Mouse (Mus musculus) hindbrain, embryonic 12.5 days (tissue): ENCODE data around the gene Elovl5. TPM values are rescaled to one million over a fixed set of nuclear protein-coding genes. Genes with fewer than 3 reads are reported as not detected.

Experiments used
- ATAC-seq: fragments of 200-750 bp; cut with Nextera tagmentation; 2 replicates; pipeline ENCODE4 v1.8.0; 2017; ENCODE audit warnings: moderate TSS enrichment; ENCODE audit not compliant: low FRiP score
- H3K27ac ChIP-seq: fragments of 300-500 bp; sonication (generic); 2 replicates; pipeline ENCODE4 v1.5.1; 2016; ENCODE audit warnings: mild to moderate bottlenecking
- H3K27me3 ChIP-seq: fragments of 300-500 bp; sonication (generic); 2 replicates; pipeline ENCODE4 v1.6.1; 2016; ENCODE audit warnings: mild to moderate bottlenecking
- H3K36me3 ChIP-seq: fragments of 300-500 bp; sonication (generic); 2 replicates; pipeline ENCODE4 v1.6.1; 2016; ENCODE audit warnings: mild to moderate bottlenecking
- H3K4me1 ChIP-seq: fragments of 300-500 bp; sonication (generic); 2 replicates; pipeline ENCODE4 v1.6.1; 2016
- H3K4me2 ChIP-seq: fragments of 300-500 bp; sonication (generic); replicated peaks from 2 replicates; pipeline ENCODE4 v1.6.1; 2016; ENCODE audit warnings: mild to moderate bottlenecking
- H3K4me3 ChIP-seq: fragments of 300-500 bp; sonication (generic); 2 replicates; pipeline ENCODE4 v1.5.1; 2016; ENCODE audit warnings: mild to moderate bottlenecking
- H3K9ac ChIP-seq: fragments of 300-500 bp; sonication (generic); 2 replicates; pipeline ENCODE4 v1.6.1; 2016; ENCODE audit warnings: mild to moderate bottlenecking, moderate library complexity
- H3K9me3 ChIP-seq: fragments of 300-500 bp; sonication (generic); replicated peaks from 2 replicates; pipeline ENCODE4 v1.6.1; 2016; ENCODE audit warnings: mild to moderate bottlenecking
- WGBS: fragments of 180-500 bp; shearing (Covaris S2); methylation state at CpG from one replicate; pipeline ENCODE4 v1.1.7; 2016; 5-methylcytosine and 5-hydroxymethylcytosine counted together
- polyA plus RNA-seq: library from polyadenylated mRNA; unstranded; fragments of >200 nt; fragmentation: Nextera tagmentation; extraction: Ambion mirVana; gene quantifications from 2 replicates; pipeline ENCODE4 v1.2.1, GENCODE M21; 2016

The Elovl5 gene
- polyA plus RNA-seq, 1 experiment from 2014 or later: 69.3 TPM

DNA sequence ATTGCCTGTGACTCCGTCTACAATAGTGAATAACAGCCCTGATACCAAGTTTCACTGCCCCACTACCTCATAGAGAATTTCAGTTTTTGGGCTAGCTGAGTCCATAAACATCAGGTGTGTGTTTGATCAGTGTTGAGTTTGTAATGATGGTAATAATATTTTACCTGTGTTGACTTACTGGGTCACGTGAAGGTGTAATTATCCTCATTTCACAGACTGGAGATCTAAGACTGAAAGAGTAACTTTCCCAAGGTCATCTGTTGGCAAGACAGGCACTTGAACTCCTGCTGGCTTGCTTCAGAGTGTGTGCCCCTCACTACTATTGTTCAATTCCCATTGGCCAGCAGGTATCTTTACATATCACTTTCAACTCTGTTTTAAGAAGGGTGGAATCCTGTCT, 31.1 kb downstream of the Elovl5 start:
- peaks cover 19% of the 10 kb centered on the region for H3K4me1 ChIP-seq
- no peak overlapping the region for H3K27ac ChIP-seq
- H3K4me2 ChIP-seq: no peak overlapping the region
- no peak overlapping the region for H3K9ac ChIP-seq
- WGBS: 91% methylated on average over 2 of the region's 2 CpGs
- no peak overlapping the region for H3K4me3 ChIP-seq
- no peaks in the 10 kb centered on the region for H3K9me3 ChIP-seq
- H3K27me3 ChIP-seq: no peaks in the 10 kb centered on the region
- ATAC-seq: no peak
- no peaks in the 10 kb centered on the region for H3K36me3 ChIP-seq

- Histone ChIP-seq H3K9me3 (no peaks in the 10 kb centered on the region), H3K4me2 (no peak overlapping the region), H3K27me3 (no peaks in the 10 kb centered on the region), H3K4me3 (no peak overlapping the region), H3K36me3 (no peaks in the 10 kb centered on the region), H3K4me1 (peaks cover 23% of the 10 kb centered on the region), H3K9ac (no peak overlapping the region), H3K27ac (peak overlapping the region; percentile 23; the same call in 1 of the 2 replicates)
- ATAC-seq: no peak
- WGBS: 36% methylated on average over 7 of the region's 7 CpGs
These were observed 32.6 kb downstream of the Elovl5 start for GRCm38 (mm10) chr9:77949753-77950268.

DNA sequence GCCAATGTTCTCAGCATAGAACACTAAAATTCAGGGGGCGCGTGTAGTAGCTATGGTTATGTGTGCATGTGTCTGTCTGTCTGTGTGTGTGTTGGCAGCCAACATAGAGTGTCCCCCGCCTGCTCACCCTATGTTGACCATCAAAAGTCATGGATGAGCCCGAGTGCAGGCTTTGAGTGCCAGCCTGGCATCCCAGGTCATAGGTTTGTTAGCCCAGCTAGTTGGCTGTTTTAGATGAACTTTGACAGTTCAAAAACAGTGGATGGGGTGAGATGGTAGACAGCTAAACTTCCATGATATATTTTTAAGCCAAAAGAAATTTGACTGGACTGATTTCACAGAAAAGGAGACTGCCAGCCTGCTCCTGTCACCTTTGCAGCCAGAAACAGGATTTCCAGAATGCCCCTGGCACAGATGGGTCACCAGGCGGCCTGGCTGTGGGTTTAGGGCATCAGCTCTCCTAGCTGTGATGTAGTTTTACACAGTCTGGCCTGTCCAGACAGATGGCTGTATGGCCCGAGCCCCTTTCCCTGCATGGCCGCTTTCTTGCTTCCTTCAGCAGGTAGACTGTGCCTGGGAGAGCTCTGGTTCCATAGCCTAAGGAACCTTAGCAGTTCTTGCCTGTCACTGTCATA, 33.8 kb downstream of the Elovl5 start:
- no peak overlapping the region for H3K9ac ChIP-seq
- no peaks in the 10 kb centered on the region for H3K27me3 ChIP-seq
- WGBS: 89% methylated on average over 7 of the region's 7 CpGs
- no peak overlapping the region for H3K4me2 ChIP-seq
- no peak overlapping the region for H3K4me3 ChIP-seq
- H3K27ac ChIP-seq: no peak overlapping the region
- no peaks in the 10 kb centered on the region for H3K36me3 ChIP-seq
- H3K4me1 ChIP-seq: peaks cover 23% of the 10 kb centered on the region
- H3K9me3 ChIP-seq: no peaks in the 10 kb centered on the region
- ATAC-seq: no peak

- Histone ChIP-seq H3K36me3 (no peaks in the 10 kb centered on the region), H3K4me1 (peaks cover 23% of the 10 kb centered on the region), H3K4me3 (no peak overlapping the region), H3K4me2 (no peak overlapping the region), H3K27ac (no peak overlapping the region), H3K9me3 (no peaks in the 10 kb centered on the region), H3K27me3 (no peaks in the 10 kb centered on the region), H3K9ac (no peak overlapping the region)
- WGBS: 75% methylated on average over 7 of the region's 7 CpGs
- ATAC-seq: no peak
These were observed 34.8 kb downstream of the Elovl5 start for GRCm38 (mm10) chr9:77951971-77952370.

- ATAC-seq: 0 out of 2 replicates have a peak, but pooled peaks have one; percentile 33
- Histone ChIP-seq H3K4me3 (no peak overlapping the region), H3K27me3 (no peaks in the 10 kb centered on the region), H3K9ac (no peak overlapping the region), H3K4me2 (no peak overlapping the region), H3K9me3 (no peaks in the 10 kb centered on the region), H3K27ac (no peak overlapping the region), H3K4me1 (peaks cover 23% of the 10 kb centered on the region), H3K36me3 (no peaks in the 10 kb centered on the region)
- WGBS: 62% methylated on average over 8 of the region's 8 CpGs
These were observed 35.9 kb downstream of the Elovl5 start for GRCm38 (mm10) chr9:77953053-77953452.

DNA sequence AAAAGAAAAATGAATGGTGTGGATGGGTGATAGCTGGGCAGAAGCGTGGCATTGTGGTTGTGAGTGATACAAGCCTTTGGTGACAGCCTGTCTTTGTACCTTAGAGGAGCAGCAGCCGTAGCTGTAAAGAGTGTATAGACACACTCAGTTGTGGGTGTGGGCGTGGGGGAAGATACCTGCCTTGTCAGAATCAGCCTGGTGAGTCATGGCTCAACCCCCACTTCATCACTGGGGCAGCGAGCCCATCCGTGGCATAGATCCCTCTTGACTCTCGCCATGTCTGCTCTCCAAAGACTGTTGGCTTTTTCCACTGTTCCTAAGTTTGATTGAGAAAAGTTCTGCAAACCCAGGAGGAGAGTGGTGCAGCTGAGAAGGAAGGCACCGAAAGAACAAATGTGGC, 37.3 kb downstream of the Elovl5 start:
- ATAC-seq: no peak

GRCm38 (mm10) chr9:77954981-77955380, 37.8 kb downstream of the Elovl5 start:
- H3K4me1 ChIP-seq: peaks cover 15% of the 10 kb centered on the region
- H3K36me3 ChIP-seq: 0 out of 2 replicates have a peak, but pooled peaks cover 8% of the 10 kb centered on the region
- 78% methylated on average over 3 of the region's 3 CpGs for WGBS
- H3K9ac ChIP-seq: no peak overlapping the region
- H3K9me3 ChIP-seq: no peaks in the 10 kb centered on the region
- H3K4me2 ChIP-seq: no peak overlapping the region
- no peak overlapping the region for H3K27ac ChIP-seq
- H3K4me3 ChIP-seq: no peak overlapping the region
- no peaks in the 10 kb centered on the region for H3K27me3 ChIP-seq
- ATAC-seq: no peak

More for the DNA sequence above, 37.3 kb downstream of the Elovl5 start:
- 84% methylated on average over 7 of the region's 7 CpGs for WGBS
- Histone ChIP-seq H3K27ac (no peak overlapping the region), H3K36me3 (0 out of 2 replicates have a peak, but pooled peaks cover 8% of the 10 kb centered on the region), H3K9ac (no peak overlapping the region), H3K4me2 (no peak overlapping the region), H3K27me3 (no peaks in the 10 kb centered on the region), H3K4me3 (no peak overlapping the region), H3K9me3 (no peaks in the 10 kb centered on the region), H3K4me1 (peaks cover 20% of the 10 kb centered on the region)

GRCm38 (mm10) chr9:77955511-77955910, 38.3 kb downstream of the Elovl5 start:
- WGBS: 87% methylated on average over 2 of the region's 2 CpGs
- no peak overlapping the region for H3K9ac ChIP-seq
- H3K27ac ChIP-seq: no peak overlapping the region
- H3K4me3 ChIP-seq: no peak overlapping the region
- H3K9me3 ChIP-seq: no peaks in the 10 kb centered on the region
- no peaks in the 10 kb centered on the region for H3K27me3 ChIP-seq
- peaks cover 14% of the 10 kb centered on the region for H3K4me1 ChIP-seq
- H3K4me2 ChIP-seq: no peak overlapping the region
- H3K36me3 ChIP-seq: 0 out of 2 replicates have a peak, but pooled peaks cover 8% of the 10 kb centered on the region
- ATAC-seq: no peak

GRCm38 (mm10) chr9:77955964-77956363, 38.8 kb downstream of the Elovl5 start:
- 89% methylated on average over 8 of the region's 8 CpGs for WGBS

GRCm38 (mm10) chr9:77958327-77958726, 41.2 kb downstream of the Elovl5 start:
- H3K27ac ChIP-seq: no peak overlapping the region
- WGBS: 80% methylated on average over 7 of the region's 7 CpGs
- H3K4me3 ChIP-seq: no peak overlapping the region
- peaks cover 3% of the 10 kb centered on the region for H3K4me1 ChIP-seq
- ATAC-seq: no peak
- H3K27me3 ChIP-seq: no peaks in the 10 kb centered on the region
- no peak overlapping the region for H3K4me2 ChIP-seq
- no peaks in the 10 kb centered on the region for H3K9me3 ChIP-seq
- no peak overlapping the region for H3K9ac ChIP-seq
- H3K36me3 ChIP-seq: peaks cover 15% of the 10 kb centered on the region; the same call in 1 of the 2 replicates

More at GRCm38 (mm10) chr9:77955964-77956363, 38.8 kb downstream of the Elovl5 start:
- Histone ChIP-seq H3K36me3 (peaks cover 9% of the 10 kb centered on the region; the same call in 1 of the 2 replicates), H3K27me3 (no peaks in the 10 kb centered on the region), H3K4me3 (no peak overlapping the region), H3K9me3 (no peaks in the 10 kb centered on the region), H3K4me1 (peaks cover 14% of the 10 kb centered on the region), H3K4me2 (no peak overlapping the region), H3K27ac (no peak overlapping the region), H3K9ac (no peak overlapping the region)
- no peak for ATAC-seq

DNA sequence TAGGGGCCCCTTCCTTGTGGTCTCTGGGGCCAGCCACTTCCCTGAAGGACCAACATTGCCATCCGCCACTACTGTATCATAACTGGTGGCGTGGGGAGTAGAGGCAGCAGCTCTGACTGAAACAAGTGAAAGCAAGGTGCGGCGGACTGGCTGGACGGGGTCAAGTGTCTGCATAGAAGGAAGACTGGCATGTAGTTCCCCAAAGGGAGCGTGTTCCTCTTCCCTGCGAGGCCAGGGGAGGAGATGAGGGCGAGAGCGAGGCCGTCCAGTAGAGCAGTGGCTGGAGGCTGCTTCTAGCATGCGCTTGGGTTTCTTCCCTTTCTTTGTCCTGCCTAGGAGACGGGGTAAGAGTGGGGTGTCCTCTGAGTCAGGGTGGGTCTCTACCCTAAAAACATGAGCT, 42.6 kb downstream of the Elovl5 start:
- no peak overlapping the region for H3K4me3 ChIP-seq
- H3K27ac ChIP-seq: no peak overlapping the region
- no peak overlapping the region for H3K9ac ChIP-seq
- H3K4me2 ChIP-seq: no peak overlapping the region
- H3K4me1 ChIP-seq: peaks cover 11% of the 10 kb centered on the region
- H3K9me3 ChIP-seq: no peaks in the 10 kb centered on the region
- peaks cover 15% of the 10 kb centered on the region; the same call in 1 of the 2 replicates for H3K36me3 ChIP-seq
- no peaks in the 10 kb centered on the region for H3K27me3 ChIP-seq
- WGBS: 94% methylated on average over 12 of the region's 12 CpGs
- no peak for ATAC-seq

DNA sequence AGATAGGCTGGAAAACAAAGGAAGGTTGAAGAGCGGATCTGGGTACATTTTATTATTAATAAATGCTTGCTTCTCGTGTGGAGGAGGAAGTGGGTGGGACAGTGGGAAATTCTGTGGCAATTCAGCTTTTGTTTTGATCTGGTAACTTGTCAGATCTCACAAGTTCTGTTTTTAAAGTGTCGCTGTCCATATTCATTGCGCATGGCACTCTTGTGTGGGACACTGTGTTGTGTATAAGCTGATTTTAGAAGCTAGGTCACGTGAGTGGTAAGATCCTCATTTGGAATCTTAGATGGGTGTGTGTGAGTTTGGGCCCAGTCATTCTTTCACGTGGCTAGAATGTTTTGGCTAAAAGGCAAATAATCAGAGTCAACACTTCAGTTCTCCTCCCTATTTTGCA, 44.2 kb downstream of the Elovl5 start:
- peaks cover 15% of the 10 kb centered on the region; the same call in 1 of the 2 replicates for H3K36me3 ChIP-seq

GRCm38 (mm10) chr9:77964084-77964483, 46.9 kb downstream of the Elovl5 start:
- 29% methylated on average over 14 of the region's 14 CpGs for WGBS
- peak; percentile 82 for ATAC-seq
- 0 out of 2 replicates have a peak overlapping the region, but pooled peaks have one; percentile 13 for H3K9ac ChIP-seq

More for the DNA sequence above, 44.2 kb downstream of the Elovl5 start:
- Histone ChIP-seq H3K9me3 (no peaks in the 10 kb centered on the region), H3K4me1 (peaks cover 11% of the 10 kb centered on the region), H3K27me3 (no peaks in the 10 kb centered on the region), H3K27ac (no peak overlapping the region), H3K4me2 (no peak overlapping the region), H3K4me3 (no peak overlapping the region), H3K9ac (no peak overlapping the region)
- ATAC-seq: no peak
- WGBS: 84% methylated on average over 6 of the region's 6 CpGs

More at GRCm38 (mm10) chr9:77964084-77964483, 46.9 kb downstream of the Elovl5 start:
- Histone ChIP-seq H3K27ac (peak overlapping the region; percentile 12; the same call in 1 of the 2 replicates), H3K4me1 (peaks cover 11% of the 10 kb centered on the region), H3K4me2 (no peak overlapping the region), H3K9me3 (no peaks in the 10 kb centered on the region), H3K27me3 (no peaks in the 10 kb centered on the region), H3K36me3 (peaks cover 10% of the 10 kb centered on the region; the same call in 1 of the 2 replicates), H3K4me3 (no peak overlapping the region)
